8 mouse cellular contexts compared by ENCODE assay signal in the genomic region with DNA sequence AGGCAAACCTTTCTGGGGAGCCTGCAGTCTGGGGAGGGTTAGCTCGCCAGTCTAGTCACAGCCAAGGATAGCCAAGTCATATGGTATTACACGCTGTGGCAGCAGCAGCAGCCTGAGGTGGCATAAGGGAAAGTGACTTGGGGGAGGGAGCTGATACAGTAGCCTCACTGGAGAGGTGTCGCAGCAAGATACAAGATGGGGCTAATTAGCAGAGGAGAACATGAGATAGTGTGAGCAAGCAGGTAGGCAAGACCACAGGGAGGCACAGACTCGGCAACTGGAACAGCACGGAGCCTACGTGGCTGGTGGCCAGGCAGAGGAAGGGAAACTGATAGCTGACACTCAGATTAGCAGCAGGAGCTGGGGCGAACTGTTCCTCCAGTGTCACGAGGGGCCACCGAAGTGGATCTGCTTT. TPM values are rescaled to one million over a fixed set of nuclear protein-coding genes. Genes with fewer than 3 reads are reported as not detected.
DNase-seq lines count a peak whose midpoint lies in the region; ATAC-seq lines count a peak whose summit lies in the region.

No protein-coding gene starts in this region.

- peak; percentile 56 for DNase-seq in adrenal gland, adult 2 months
- no peak for DNase-seq in adrenal gland, postnatal 10 days
- DNase-seq in heart, postnatal 10 days = peak; percentile 51 to 67
- peak; percentile 90 for DNase-seq in skeletal muscle tissue, adult 2 months (ENCODE audit: low read depth, low spot score)
- DNase-seq in kidney, adult 8-10 months = no peak
- DNase-seq in embryo, embryonic 9.5 days (ENCODE audit: extremely low spot score) = no peak

- intact Hi-C loops in heart, postnatal 10 days (cut with DNase I) = no loop called here

- 60% methylated on average over 9 of the region's 9 CpGs for WGBS in neural tube, embryonic 14.5 days
- 59% methylated on average over 9 of the region's 9 CpGs for WGBS in neural tube, embryonic 15.5 days

- H3K4me2 ChIP-seq in neural tube, embryonic 14.5 days (ENCODE audit: low read depth, low read length) = no peak overlapping the region
- no peak overlapping the region for H3K4me2 ChIP-seq in neural tube, embryonic 15.5 days

- peak; percentile 60; the same call in 1 of the 2 replicates for ATAC-seq in neural tube, embryonic 14.5 days (ENCODE audit: low read depth)
- no peak for ATAC-seq in neural tube, embryonic 15.5 days (ENCODE audit: low FRiP score)

- no peaks in the 10 kb centered on the region for H3K9me3 ChIP-seq in neural tube, embryonic 14.5 days (ENCODE audit: control insufficient read depth, low read length)
- no peaks in the 10 kb centered on the region for H3K9me3 ChIP-seq in neural tube, embryonic 15.5 days (replicated peaks)

- H3K36me3 ChIP-seq in neural tube, embryonic 14.5 days (ENCODE audit: control insufficient read depth, insufficient read depth, low read length) = no peaks in the 10 kb centered on the region
- H3K36me3 ChIP-seq in neural tube, embryonic 15.5 days = no peaks in the 10 kb centered on the region

- no peak overlapping the region for H3K4me3 ChIP-seq in neural tube, embryonic 14.5 days (ENCODE audit: low read depth, low read length)
- no peak overlapping the region for H3K4me3 ChIP-seq in neural tube, embryonic 15.5 days (replicated peaks)

- H3K4me1 ChIP-seq in neural tube, embryonic 14.5 days (ENCODE audit: control insufficient read depth, insufficient read depth, low read length) = 0 out of 2 replicates have a peak, but pooled peaks cover 2% of the 10 kb centered on the region
- peaks cover 16% of the 10 kb centered on the region for H3K4me1 ChIP-seq in neural tube, embryonic 15.5 days

- no peaks in the 10 kb centered on the region for H3K27me3 ChIP-seq in neural tube, embryonic 14.5 days (ENCODE audit: control insufficient read depth, insufficient read depth, low read length)
- H3K27me3 ChIP-seq in neural tube, embryonic 15.5 days (replicated peaks) = no peaks in the 10 kb centered on the region

- H3K27ac ChIP-seq in neural tube, embryonic 14.5 days (ENCODE audit: low read depth, low read length) = no peak overlapping the region
- H3K27ac ChIP-seq in neural tube, embryonic 15.5 days (replicated peaks) = no peak overlapping the region

- no peak overlapping the region for H3K9ac ChIP-seq in neural tube, embryonic 14.5 days (replicated peaks; ENCODE audit: low read depth, low read length)
- H3K9ac ChIP-seq in neural tube, embryonic 15.5 days (replicated peaks) = no peak overlapping the region

RNA-seq across cellular contexts. Expression of a gene that starts 26.2 kb away (rescaled TPM):
- 10 to 100 TPM; 12.7 to 13.1 TPM for total RNA-seq in adrenal gland, adult 2 months (2021)
- polyA plus RNA-seq in adrenal gland, adult 2 months (2012; rRNA removed) = 31.1 and 32.5 TPM in 2 replicates
- total RNA-seq in adrenal gland, postnatal 10 days (2021) = 10 to 100 TPM in 1 of 2 experiments, 1 to 10 TPM in 1; 8.2 to 13.4 TPM
- polyA plus RNA-seq in neural tube, embryonic 14.5 days (2014; fragmentation: Nextera tagmentation; extraction: Ambion mirVana) = 12.8 and 13.6 TPM in 2 replicates
- polyA plus RNA-seq in neural tube, embryonic 15.5 days (2015; fragmentation: Nextera tagmentation; extraction: Ambion mirVana) = 8.2 and 9.8 TPM in 2 replicates
- total RNA-seq in heart, postnatal 10 days (2021) = 10 to 100 TPM; 12.9 to 13.5 TPM

Comparison
In these comparisons a context has a peak if more than half of its experiments do, and no peak if none do; other contexts are left out.
1. DNase-seq: peak in adrenal gland, adult 2 months (single experiment), heart, postnatal 10 days (2 of 2) and skeletal muscle tissue, adult 2 months (single experiment); none in adrenal gland, postnatal 10 days (single experiment), kidney, adult 8-10 months (0 of 2) and embryo, embryonic 9.5 days (single experiment).